Mouse (Mus musculus) spleen, postnatal 10 days (tissue): ENCODE data around the gene Atp2a1.

ENCODE experiments used
- DNase-seq, 2 experiments: peaks; one replicate each; pipeline ENCODE4 v3.0.0; 2021 to 2022; ENCODE audit warnings: low spot score in 2 of 2

Gene Atp2a1

GRCm38 (mm10) chr7:126452244-126452643 lies 10.7 kb downstream of the Atp2a1 start:
- no peak for DNase-seq

- DNase-seq: no peak
These were observed 12.3 kb downstream of the Atp2a1 start for GRCm38 (mm10) chr7:126450641-126451040.

GRCm38 (mm10) chr7:126449991-126450390 lies 12.9 kb downstream of the Atp2a1 start:
- DNase-seq: no peak

- DNase-seq: no peak
These were observed 14.4 kb downstream of the Atp2a1 start for GRCm38 (mm10) chr7:126448481-126448880.

GRCm38 (mm10) chr7:126446217-126446616 lies 16.7 kb downstream of the Atp2a1 start:
- DNase-seq: no peak

- DNase-seq: no peak
These were observed 17.6 kb downstream of the Atp2a1 start for GRCm38 (mm10) chr7:126445104-126445815.

- no peak for DNase-seq
These were observed 18.4 kb downstream of the Atp2a1 start for GRCm38 (mm10) chr7:126444536-126444935.

- no peak for DNase-seq
These were observed 18.9 kb downstream of the Atp2a1 start for GRCm38 (mm10) chr7:126443997-126444396.

GRCm38 (mm10) chr7:126440134-126440533 lies 22.8 kb downstream of the Atp2a1 start:
- DNase-seq: no peak

GRCm38 (mm10) chr7:126436851-126437250 lies 26.1 kb downstream of the Atp2a1 start:
- DNase-seq: peak; percentile 58 to 81

- no peak for DNase-seq
These were observed 27.1 kb downstream of the Atp2a1 start for GRCm38 (mm10) chr7:126435801-126436200.

- DNase-seq: no peak
These were observed 28.2 kb downstream of the Atp2a1 start for GRCm38 (mm10) chr7:126434726-126435125.

GRCm38 (mm10) chr7:126430167-126430566 lies 32.7 kb downstream of the Atp2a1 start:
- DNase-seq: no peak

GRCm38 (mm10) chr7:126429503-126429898 lies 33.4 kb downstream of the Atp2a1 start:
- DNase-seq: no peak

GRCm38 (mm10) chr7:126428631-126429502 lies 34.0 kb downstream of the Atp2a1 start, which contains the start of gene Rabep2:
Gene Rabep2 (plus strand): TSS chr7:126428759.
- peak; percentile 84 to 90 for DNase-seq

- DNase-seq: no peak
These were observed 34.8 kb downstream of the Atp2a1 start for GRCm38 (mm10) chr7:126428154-126428553.

GRCm38 (mm10) chr7:126427323-126427860 lies 35.5 kb downstream of the Atp2a1 start:
- no peak for DNase-seq

- no peak for DNase-seq
These were observed 38.7 kb downstream of the Atp2a1 start for GRCm38 (mm10) chr7:126424161-126424560.

- DNase-seq: peak in 1 of 2 experiments; percentile 46
These were observed 41.2 kb downstream of the Atp2a1 start for GRCm38 (mm10) chr7:126421756-126422155.

- no peak for DNase-seq
These were observed 44.4 kb downstream of the Atp2a1 start for GRCm38 (mm10) chr7:126418496-126418895.

GRCm38 (mm10) chr7:126417606-126418005 lies 45.3 kb downstream of the Atp2a1 start:
- DNase-seq: no peak

GRCm38 (mm10) chr7:126417045-126417444 lies 45.9 kb downstream of the Atp2a1 start:
- DNase-seq: peak in 1 of 2 experiments; percentile 35
